Mouse (Mus musculus): ENCODE data around the gene Col16a1.

- TF ChIP-seq CTCF (IDR thresholded peaks at IDR 0.05; ENCODE audit: low read depth, low read length) (no peak), EP300 (IDR thresholded peaks at IDR 0.05; ENCODE audit: insufficient read depth, low read depth, low read length) (no peak), POLR2A (IDR thresholded peaks at IDR 0.05; ENCODE audit: insufficient read depth, low read length) (no peak)
Observed at GRCm38 (mm10) chr4:130107444-130108131, 59.9 kb downstream of the Col16a1 start.
